Mouse (Mus musculus) ovary, postnatal 14 days (tissue): ENCODE measurements around the gene Pigx.
"Not testable (repeated sequence)": the region's sequence is repeated elsewhere in the genome, so short reads cannot be mapped to it uniquely, and the experiment has no call there.

Source experiments
- DNase-seq: peaks from one replicate; pipeline ENCODE4 v3.0.0; 2022; ENCODE audit warnings: low spot score

The Pigx gene

GRCm38 (mm10) chr16:32108578-32108977, 9.0 kb upstream of the Pigx start:
- DNase-seq = no peak

- DNase-seq = no peak
Observed at GRCm38 (mm10) chr16:32108170-32108569, 8.6 kb upstream of the Pigx start.

GRCm38 (mm10) chr16:32107342-32108045, 8.0 kb upstream of the Pigx start:
- no peak for DNase-seq

DNA sequence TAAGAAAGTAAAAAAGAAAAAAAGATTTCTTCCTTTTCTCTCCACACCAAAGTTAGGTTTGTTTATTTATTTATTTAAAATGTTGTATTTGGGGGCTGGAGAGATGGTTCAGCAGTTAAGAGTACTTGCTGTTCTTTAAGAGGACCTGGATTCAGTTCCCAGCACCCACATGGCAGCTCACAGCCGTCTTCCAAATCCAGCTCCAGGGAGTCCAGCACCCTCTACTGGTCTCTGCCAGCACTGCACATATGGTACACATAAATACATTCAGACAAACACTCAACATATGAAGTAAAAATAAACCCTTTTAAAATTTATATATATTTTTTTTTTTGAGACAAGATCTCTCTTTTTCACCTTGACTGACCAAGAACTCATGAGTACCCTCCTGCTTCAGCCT, 6.2 kb upstream of the Pigx start:
- DNase-seq = no peak

DNA sequence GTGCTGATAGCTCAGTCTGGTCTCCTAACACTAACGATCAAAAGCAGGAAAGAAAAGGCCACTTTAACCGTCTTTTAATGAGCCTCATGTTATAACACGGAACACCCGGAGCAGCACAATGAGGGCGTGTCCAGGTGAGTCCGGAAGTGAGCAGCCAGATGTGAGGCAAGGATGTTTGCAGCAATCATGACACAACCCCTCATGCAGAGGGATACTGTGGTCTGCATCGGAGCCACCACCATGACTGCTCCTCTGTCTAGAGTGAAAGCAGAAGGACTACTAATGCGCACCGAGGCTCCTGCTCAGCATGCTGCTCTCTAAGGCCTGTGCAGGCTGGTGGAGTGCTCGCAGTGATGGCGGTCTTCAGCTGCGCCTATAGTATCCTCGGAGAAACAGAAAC, 2.8 kb upstream of the Pigx start:
- no peak for DNase-seq

DNA sequence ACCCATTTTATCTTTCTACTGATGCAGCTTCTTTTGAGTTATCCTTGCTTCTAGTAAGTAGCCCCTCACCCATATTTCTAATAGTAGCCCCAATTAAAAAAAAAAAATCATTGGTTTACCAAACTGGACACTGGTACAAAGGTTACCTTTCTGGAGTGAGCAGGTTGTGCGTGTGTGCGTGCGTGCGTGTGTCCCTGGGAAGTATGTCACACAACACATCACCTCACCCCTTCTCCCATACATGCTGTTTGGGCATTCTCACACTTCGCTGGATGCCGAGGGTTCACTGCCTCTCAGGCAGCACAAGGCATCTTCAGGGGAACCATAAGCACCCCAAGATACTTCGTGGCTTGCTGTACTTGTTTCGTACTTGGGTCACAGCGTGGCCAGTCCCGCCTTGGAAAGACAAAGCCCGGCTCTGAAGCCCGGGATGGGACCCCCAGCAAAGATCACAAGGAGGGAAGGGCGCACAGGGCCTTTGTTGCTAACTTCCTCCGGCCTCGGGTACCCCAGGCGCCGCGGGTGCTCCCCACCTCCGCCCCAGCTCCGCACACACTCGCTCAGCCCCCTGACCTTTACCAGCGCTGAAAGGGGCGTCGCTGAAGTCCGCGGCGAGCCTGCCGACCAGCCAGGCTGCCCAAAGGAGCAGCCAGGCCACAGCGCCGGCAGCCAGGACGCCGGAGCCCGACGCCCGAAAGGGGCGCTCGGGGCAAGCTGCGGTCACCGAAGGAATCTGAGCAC, 473 bp downstream of the Pigx start:
- no peak for DNase-seq

DNA sequence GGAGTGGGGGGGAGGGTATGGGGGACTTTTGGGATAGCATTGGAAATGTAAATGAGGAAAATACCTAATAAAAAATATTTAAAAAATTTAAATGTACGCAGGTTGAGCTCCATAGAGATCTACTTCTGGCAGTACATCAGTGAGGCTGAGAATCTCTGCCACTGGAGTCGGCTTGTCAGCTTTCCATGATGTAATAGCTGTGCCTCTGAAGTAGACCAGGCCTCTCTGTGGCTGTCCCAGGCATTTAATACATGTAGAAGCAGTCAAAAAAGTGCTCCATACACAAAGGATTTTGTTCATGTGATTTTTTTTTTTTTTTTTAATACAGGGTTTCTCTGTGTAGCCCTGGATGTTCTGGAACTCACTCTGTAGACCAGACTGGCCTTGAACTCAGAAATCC, 1.8 kb downstream of the Pigx start:
- DNase-seq = not testable (repeated sequence)

GRCm38 (mm10) chr16:32091466-32091865, 8.1 kb downstream of the Pigx start:
- DNase-seq = no peak

- DNase-seq = no peak
Observed at GRCm38 (mm10) chr16:32087629-32088443, 11.7 kb downstream of the Pigx start.

DNA sequence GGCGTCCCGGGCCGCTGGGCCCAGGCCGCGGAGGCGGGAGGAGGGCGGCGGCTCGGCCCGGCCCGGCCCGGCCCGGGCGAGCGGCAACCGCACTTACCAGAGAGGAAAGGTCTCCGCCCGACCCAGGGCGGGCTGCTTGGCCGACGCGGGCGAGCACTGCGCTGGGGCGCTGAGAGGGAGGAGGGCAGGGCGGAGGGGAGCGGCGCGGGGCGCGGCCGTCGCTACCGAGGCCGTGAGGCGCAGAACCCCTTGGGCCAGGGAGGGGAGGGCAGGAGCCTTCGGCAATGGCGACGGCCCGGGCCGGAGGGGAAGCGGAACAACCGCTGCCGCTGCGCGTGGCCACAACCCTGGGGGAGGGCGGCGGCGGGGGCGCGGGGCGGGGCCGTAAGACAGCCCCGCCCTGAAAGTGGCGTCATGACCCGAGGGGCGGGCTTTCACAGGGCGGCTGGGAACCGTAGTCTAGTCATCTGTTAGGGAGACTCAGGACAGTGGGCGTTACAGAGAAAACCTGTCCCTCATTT, 20.5 kb downstream of the Pigx start, which contains the start of gene Pak2:
Gene Pak2 (minus strand): TSS at position 352 of the 521 bp plus-strand sequence.
- DNase-seq = peak; percentile 75

DNA sequence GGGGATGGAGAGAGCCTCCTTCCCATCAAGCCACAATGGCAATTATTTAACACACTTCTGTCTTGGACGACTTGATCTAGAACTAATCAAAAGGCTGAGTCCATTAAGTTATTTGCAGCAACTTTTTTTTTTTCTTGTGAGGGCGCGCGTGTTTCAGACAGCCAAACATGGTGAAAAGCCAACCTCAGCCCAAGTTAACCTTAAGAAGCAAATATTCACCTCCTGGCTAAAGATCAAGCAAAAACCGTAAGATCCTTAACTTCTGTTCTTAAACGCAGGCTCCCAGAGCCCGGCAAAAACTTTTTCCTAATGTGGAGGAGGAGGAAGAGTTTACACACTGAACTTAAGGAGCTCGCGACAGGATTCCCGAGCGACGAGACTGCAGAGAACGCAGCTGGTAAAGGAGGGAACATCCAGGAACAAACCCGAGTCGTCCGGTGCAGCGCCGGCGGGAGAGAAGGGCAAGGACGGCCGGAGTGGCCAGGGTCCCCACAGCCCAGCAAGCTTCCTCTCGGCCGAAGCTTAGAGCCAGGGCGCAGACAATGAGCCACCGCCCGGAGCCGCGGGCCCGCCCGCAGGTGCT, 21.0 kb downstream of the Pigx start:
- DNase-seq = no peak

GRCm38 (mm10) chr16:32077648-32078407, 21.7 kb downstream of the Pigx start:
- no peak for DNase-seq

DNA sequence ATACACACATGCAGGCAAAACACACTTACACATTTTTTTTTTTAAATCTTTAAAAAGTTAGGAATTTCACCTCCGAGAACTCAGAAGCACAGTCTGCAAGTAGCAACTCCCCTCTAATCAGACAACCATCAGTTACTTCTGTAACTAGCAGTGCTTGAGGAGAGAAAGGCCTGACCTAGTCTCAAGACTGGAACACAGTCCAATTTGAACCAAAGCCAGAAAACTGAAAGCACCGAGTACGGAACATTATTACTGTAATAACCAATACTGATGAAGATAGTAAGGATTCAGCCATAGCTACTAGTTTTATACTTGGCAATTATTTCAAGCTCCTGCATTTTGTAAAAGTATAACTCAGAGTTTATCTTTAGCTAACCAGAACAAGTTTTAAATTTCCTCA, 23.1 kb downstream of the Pigx start:
- no peak for DNase-seq

- DNase-seq = no peak
Observed at GRCm38 (mm10) chr16:32075762-32076161, 23.8 kb downstream of the Pigx start.

DNA sequence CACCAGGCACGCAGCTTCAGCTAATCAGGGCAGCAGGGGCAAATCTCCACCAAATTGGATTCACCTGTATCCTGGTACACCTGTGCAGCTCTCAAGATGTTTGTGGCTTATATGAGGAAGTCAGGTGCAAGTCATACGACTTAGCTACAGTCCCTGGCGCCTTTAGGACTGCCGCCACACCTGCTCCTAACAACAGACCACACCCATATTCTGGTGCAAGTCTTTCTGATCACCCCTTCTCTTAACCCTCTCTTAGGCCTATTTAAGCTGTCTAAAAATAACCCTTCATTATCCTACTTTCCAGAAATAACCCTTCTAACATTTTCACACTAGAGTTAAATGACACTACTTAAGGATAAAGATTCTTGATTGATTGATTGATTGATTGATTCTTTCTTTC, 29.5 kb downstream of the Pigx start:
- not testable (repeated sequence) for DNase-seq

DNA sequence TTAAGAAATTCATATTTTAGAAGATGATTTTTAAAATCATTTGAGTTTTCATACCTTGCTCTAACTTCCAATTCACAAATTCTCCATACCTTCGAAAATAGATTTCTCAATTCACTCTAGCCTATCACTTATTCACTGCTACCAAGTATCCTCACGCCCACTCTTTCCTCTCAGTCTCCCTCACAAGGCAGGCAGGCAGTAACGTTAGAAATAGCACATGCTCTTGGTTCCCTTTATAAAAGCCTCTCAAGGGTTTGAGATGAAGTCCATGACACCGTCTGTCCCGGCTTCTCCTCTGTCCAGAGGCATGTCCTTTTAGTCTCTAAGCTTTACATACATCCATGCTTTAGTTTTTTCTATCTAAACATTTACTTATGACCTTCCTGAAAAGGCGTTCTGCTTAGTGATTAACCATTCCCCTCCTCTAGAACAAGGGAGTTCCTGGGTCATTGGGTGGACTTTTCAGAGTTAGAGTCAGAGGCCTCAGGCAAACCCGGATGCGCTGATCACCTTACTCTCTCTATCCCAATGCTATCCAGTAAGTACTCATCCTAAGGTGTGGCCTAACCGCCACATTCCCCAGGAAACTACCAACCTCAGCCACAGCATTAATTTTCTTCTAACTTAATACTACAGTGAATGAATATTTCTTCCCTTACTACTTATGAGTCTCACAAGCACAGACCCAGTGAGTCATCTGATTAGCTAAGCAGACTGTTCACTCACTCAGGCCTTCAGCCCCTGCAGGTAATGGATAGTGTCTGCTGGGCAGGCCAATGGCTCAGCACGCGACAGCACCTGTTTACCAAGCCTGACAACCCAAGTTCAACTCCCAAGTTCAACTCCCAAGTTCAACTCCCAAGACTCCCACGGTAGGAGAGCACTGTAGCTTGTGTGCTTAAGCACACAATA, 30.9 kb downstream of the Pigx start:
- no peak for DNase-seq

GRCm38 (mm10) chr16:32066899-32067298, 32.6 kb downstream of the Pigx start:
- DNase-seq = no peak

DNA sequence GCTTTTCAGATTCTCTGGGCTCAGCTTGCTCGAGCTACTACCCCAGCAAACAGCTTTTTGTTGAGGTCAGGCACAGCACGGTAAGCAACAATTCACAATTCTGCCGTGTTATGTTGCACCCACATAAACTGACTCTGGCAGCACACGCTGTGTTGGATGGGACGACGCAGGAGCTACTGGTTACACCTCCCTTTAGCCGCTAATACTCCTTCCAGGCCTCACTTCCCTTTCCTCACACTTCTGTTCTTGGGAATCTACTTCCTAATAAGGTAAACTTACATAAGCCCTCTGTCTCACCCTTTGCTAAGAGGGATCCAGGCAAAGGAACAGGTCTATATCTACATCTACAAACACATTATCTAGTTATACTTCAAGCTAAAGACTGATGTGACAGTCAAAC, 35.6 kb downstream of the Pigx start:
- no peak for DNase-seq

DNA sequence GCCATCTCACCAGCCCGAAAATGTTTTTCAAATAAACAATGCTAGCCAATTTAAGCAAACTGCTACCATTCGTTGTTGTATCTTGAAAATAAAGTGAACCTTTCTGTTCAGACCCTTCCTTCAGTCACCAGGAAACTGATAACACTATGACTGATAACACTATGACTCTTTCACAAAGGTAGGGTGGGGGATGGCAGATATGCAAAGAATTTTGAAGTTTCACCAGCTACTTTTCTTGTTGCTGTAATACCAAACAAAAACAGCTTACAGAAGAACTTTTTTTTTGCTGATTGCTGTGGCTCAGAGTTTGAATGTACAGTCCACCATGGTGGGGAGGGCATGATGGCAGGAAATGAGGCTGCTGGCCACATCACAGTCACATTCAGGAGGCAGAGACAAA, 37.3 kb downstream of the Pigx start:
- DNase-seq = no peak

- DNase-seq = no peak
Observed at GRCm38 (mm10) chr16:32059840-32060523, 39.6 kb downstream of the Pigx start.
